Mouse (Mus musculus): Measurements from ENCODE around the gene Knstrn. TPM values are rescaled to one million over a fixed set of nuclear protein-coding genes. Genes with fewer than 3 reads are reported as not detected.
A peak's percentile ranks its signal among the peaks of the same experiment; 100 is the strongest.

The Knstrn gene
- total RNA-seq, 1 experiment = 36.5 TPM

DNA sequence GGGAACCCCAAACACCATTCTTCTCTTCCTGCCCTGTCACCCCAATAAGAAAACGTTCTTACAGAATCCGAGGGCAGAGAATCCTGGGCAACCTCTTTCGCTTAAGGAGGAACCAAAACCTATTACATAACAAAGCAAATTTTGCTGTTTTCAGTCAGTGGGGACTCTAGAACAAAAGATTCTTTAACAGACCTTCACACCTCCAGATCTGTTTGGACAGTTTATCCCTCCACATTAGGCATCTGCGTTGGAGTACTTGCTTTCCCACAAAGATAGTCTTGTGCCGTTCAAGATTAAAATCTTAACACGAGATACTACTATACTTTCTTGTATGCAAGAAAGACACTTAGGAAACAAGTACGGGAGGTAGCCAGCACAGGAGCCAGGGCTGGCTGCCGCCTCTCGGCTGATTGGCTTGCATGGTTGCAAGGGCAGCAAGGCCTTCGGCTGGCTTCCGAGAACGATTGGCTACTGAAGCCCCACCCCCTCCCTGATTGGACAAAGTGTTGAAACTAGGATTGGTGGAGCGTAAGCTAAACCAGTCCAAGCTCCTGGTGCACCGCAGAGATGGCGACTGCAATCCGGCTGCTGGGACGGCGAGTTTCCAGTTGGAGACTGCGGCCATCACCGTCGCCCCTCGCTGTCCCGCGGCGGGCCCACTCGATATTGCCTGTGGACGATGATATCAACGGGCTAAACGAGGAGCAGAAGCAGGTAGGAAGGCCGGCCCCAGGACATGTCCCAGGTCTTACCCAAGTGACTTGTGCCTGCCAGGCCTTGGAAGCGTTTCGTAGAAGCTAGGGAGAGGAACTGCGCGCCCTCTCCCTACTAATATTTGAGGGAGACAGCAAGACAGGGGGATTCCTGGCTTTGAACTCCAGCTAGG lies 47.9 kb downstream of the Knstrn start, which contains the start of gene Ivd:
Ivd (plus strand) TSS at position 501 of the 886 bp plus-strand sequence.
- peak within 1 kb of the TSS; percentile 82 to 88 for H3K4me3 ChIP-seq (ENCODE audit: insufficient read depth in 1 of 2, low read depth in 1 of 2, low read length in 2 of 2, poor library complexity in 1 of 2, severe bottlenecking in 1 of 2)
- in situ Hi-C loops (cut with MboI; ENCODE audit: low sequenced_read_pairs in 2 of 2, unreplicated experiment in 2 of 2) = no loop called here
- H3K9me3 ChIP-seq (ENCODE audit: control insufficient read depth, insufficient read depth, low read depth, low read length) = no peaks in the 10 kb centered on the region
- H3K9ac ChIP-seq (ENCODE audit: insufficient read depth, low read depth, low read length, poor library complexity, severe bottlenecking) = peak within 1 kb of the TSS; percentile 92
- TF ChIP-seq CHD2 (IDR thresholded peaks at IDR 0.05; ENCODE audit: low read depth, low read length) (peak; percentile 93), HCFC1 (IDR thresholded peaks at IDR 0.05; ENCODE audit: borderline replicate concordance, insufficient read depth, low read length) (no peak)
- H3K36me3 ChIP-seq (ENCODE audit: control insufficient read depth, insufficient read depth, low read length, poor library complexity, severe bottlenecking) = no peaks in the 10 kb centered on the region
- no peak within 1 kb of the TSS for H3K27ac ChIP-seq (ENCODE audit: insufficient read depth, low read depth, low read length, poor library complexity, severe bottlenecking)
- DNase-seq (ENCODE audit: low read depth, low spot score) = peak; percentile 96
- peaks cover 0 to 1% of the 10 kb centered on the region in 2 experiments; a peak in 1 of 4 replicates for H3K4me1 ChIP-seq (ENCODE audit: control insufficient read depth in 2 of 2, insufficient read depth in 2 of 2, low read length in 2 of 2, poor library complexity in 1 of 2)

DNA sequence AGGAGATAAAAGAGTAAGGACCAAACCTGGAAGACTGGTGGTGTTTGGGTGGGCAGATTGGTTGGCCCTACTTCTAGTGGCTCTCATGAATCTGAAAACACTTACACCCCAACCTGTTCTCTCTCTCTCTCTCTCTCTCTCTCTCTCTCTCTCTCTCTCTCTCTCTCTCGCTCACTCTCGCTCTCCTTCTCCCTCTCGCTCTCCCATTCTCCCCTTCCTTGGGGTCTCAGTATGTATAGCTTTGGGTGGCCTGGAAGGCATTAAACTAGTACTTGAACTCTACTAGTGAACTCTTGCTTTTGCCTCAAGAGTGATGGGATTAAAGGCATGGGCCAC lies 48.5 kb downstream of the Knstrn start:
- H3K4me3 ChIP-seq (ENCODE audit: insufficient read depth in 1 of 2, low read depth in 1 of 2, low read length in 2 of 2, poor library complexity in 1 of 2, severe bottlenecking in 1 of 2) = peak overlapping the region; percentile 82 to 88
- TF ChIP-seq ZNF384 (IDR thresholded peaks at IDR 0.05; ENCODE audit: low read depth, low read length) (no peak), MAFK (IDR thresholded peaks at IDR 0.05; ENCODE audit: insufficient read depth, low read depth, low read length) (no peak), CHD2 (IDR thresholded peaks at IDR 0.05; ENCODE audit: low read depth, low read length) (no peak), ZC3H11A (IDR thresholded peaks at IDR 0.05; ENCODE audit: borderline replicate concordance, low read depth, low read length) (no peak), HCFC1 (IDR thresholded peaks at IDR 0.05; ENCODE audit: borderline replicate concordance, insufficient read depth, low read length) (no peak)
- no peaks in the 10 kb centered on the region for H3K36me3 ChIP-seq (ENCODE audit: control insufficient read depth, insufficient read depth, low read length, poor library complexity, severe bottlenecking)
- H3K9ac ChIP-seq (ENCODE audit: insufficient read depth, low read depth, low read length, poor library complexity, severe bottlenecking) = peak overlapping the region; percentile 92
- peaks cover 0 to 1% of the 10 kb centered on the region in 2 experiments; a peak in 1 of 4 replicates for H3K4me1 ChIP-seq (ENCODE audit: control insufficient read depth in 2 of 2, insufficient read depth in 2 of 2, low read length in 2 of 2, poor library complexity in 1 of 2)
- DNase-seq (ENCODE audit: low read depth, low spot score) = no peak
- H3K9me3 ChIP-seq (ENCODE audit: control insufficient read depth, insufficient read depth, low read depth, low read length) = no peaks in the 10 kb centered on the region
- in situ Hi-C loops (cut with MboI; ENCODE audit: low sequenced_read_pairs in 2 of 2, unreplicated experiment in 2 of 2) = no loop called here
- no peak overlapping the region for H3K27ac ChIP-seq (ENCODE audit: insufficient read depth, low read depth, low read length, poor library complexity, severe bottlenecking)

DNA sequence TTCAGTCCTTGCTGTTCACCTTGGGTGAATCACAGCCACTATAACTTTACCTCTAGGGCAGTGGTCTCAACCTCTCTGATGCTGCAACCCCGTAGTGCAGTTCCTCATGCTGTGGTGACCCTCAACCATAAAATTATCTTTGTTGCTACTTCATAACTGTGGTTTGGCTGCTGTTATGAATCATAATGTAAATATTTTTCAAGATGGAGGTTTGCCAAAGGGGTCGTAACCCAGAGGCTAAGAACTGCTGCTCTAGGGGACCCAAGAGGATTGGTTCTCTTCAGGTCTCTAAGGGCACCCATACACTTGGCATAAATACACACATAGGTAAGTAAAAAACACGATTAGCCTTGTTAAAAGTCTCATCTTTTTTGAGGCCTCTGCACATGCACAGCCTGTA lies 56.8 kb downstream of the Knstrn start:
- in situ Hi-C loops (cut with MboI; ENCODE audit: low sequenced_read_pairs in 2 of 2, unreplicated experiment in 2 of 2) = no loop called here
- H3K36me3 ChIP-seq (ENCODE audit: control insufficient read depth, insufficient read depth, low read length, poor library complexity, severe bottlenecking) = peaks cover 9% of the 10 kb centered on the region

DNA sequence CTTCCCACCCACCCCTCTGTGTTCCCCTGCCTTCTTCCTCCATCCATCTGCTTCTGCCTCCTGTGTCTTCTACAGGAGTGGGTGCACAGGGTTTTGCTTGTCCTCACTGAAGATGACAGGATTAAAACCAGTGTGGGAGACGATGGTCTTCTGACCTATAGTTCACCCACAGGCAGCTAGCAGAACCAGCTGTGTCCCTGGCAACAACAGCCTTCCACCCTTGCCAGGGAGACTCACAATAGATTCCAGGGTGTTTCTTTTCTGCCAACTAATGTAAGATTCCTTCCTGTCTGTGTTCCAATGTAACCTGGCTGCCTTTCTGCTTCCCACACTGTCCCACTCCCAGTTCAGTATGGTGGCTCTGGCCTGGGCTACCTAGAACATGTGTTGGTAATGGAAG lies 57.2 kb downstream of the Knstrn start:
- peaks cover 9% of the 10 kb centered on the region for H3K36me3 ChIP-seq (ENCODE audit: control insufficient read depth, insufficient read depth, low read length, poor library complexity, severe bottlenecking)

More for the DNA sequence above, 56.8 kb downstream of the Knstrn start:
- H3K9me3 ChIP-seq (ENCODE audit: control insufficient read depth, insufficient read depth, low read depth, low read length) = no peaks in the 10 kb centered on the region
- no peak for TF ChIP-seq ZC3H11A (IDR thresholded peaks at IDR 0.05; ENCODE audit: borderline replicate concordance, low read depth, low read length)
- no peak for TF ChIP-seq MAFK (IDR thresholded peaks at IDR 0.05; ENCODE audit: insufficient read depth, low read depth, low read length)
- TF ChIP-seq ZNF384 (IDR thresholded peaks at IDR 0.05; ENCODE audit: low read depth, low read length) = no peak
- no peak for TF ChIP-seq HCFC1 (IDR thresholded peaks at IDR 0.05; ENCODE audit: borderline replicate concordance, insufficient read depth, low read length)
- TF ChIP-seq CHD2 (IDR thresholded peaks at IDR 0.05; ENCODE audit: low read depth, low read length) = no peak
- no peak for DNase-seq (ENCODE audit: low read depth, low spot score)
- peaks cover 0 to 1% of the 10 kb centered on the region in 2 experiments; a peak in 1 of 4 replicates for H3K4me1 ChIP-seq (ENCODE audit: control insufficient read depth in 2 of 2, insufficient read depth in 2 of 2, low read length in 2 of 2, poor library complexity in 1 of 2)
- no peak overlapping the region for H3K27ac ChIP-seq (ENCODE audit: insufficient read depth, low read depth, low read length, poor library complexity, severe bottlenecking)
- H3K4me3 ChIP-seq (ENCODE audit: insufficient read depth in 1 of 2, low read depth in 1 of 2, low read length in 2 of 2, poor library complexity in 1 of 2, severe bottlenecking in 1 of 2) = no peak overlapping the region
- H3K9ac ChIP-seq (ENCODE audit: insufficient read depth, low read depth, low read length, poor library complexity, severe bottlenecking) = no peak overlapping the region

More for the DNA sequence above, 57.2 kb downstream of the Knstrn start:
- in situ Hi-C loops (cut with MboI; ENCODE audit: low sequenced_read_pairs in 2 of 2, unreplicated experiment in 2 of 2) = no loop called here
- Histone ChIP-seq H3K9me3 (ENCODE audit: control insufficient read depth, insufficient read depth, low read depth, low read length) (no peaks in the 10 kb centered on the region), H3K9ac (ENCODE audit: insufficient read depth, low read depth, low read length, poor library complexity, severe bottlenecking) (no peak overlapping the region), H3K4me3 (ENCODE audit: insufficient read depth in 1 of 2, low read depth in 1 of 2, low read length in 2 of 2, poor library complexity in 1 of 2, severe bottlenecking in 1 of 2) (no peak overlapping the region), H3K4me1 (ENCODE audit: control insufficient read depth in 2 of 2, insufficient read depth in 2 of 2, low read length in 2 of 2, poor library complexity in 1 of 2) (peaks cover 0 to 1% of the 10 kb centered on the region in 2 experiments; a peak in 1 of 4 replicates), H3K27ac (ENCODE audit: insufficient read depth, low read depth, low read length, poor library complexity, severe bottlenecking) (no peak overlapping the region)
- TF ChIP-seq HCFC1 (IDR thresholded peaks at IDR 0.05; ENCODE audit: borderline replicate concordance, insufficient read depth, low read length) (no peak), ZC3H11A (IDR thresholded peaks at IDR 0.05; ENCODE audit: borderline replicate concordance, low read depth, low read length) (no peak), ZNF384 (IDR thresholded peaks at IDR 0.05; ENCODE audit: low read depth, low read length) (no peak), MAFK (IDR thresholded peaks at IDR 0.05; ENCODE audit: insufficient read depth, low read depth, low read length) (no peak), CHD2 (IDR thresholded peaks at IDR 0.05; ENCODE audit: low read depth, low read length) (no peak)
- no peak for DNase-seq (ENCODE audit: low read depth, low spot score)

Measured in ES-E14 (cell line).